Mouse (Mus musculus) hindbrain, embryonic 13.5 days (tissue): Measurements from ENCODE around the gene Gfod2. TPM values are rescaled to one million over a fixed set of nuclear protein-coding genes. Genes with fewer than 3 reads are reported as not detected.

Experiments
- ATAC-seq: fragments of 200-750 bp; cut with Nextera tagmentation; 2 replicates; pipeline ENCODE4 v1.8.0; 2017; ENCODE audit warnings: moderate TSS enrichment; ENCODE audit not compliant: low FRiP score
- H3K27ac ChIP-seq: fragments of 300-500 bp; sonication (generic); 2 replicates; pipeline ENCODE4 v1.5.1; 2015; ENCODE audit warnings: inconsistent platforms, mild to moderate bottlenecking, moderate library complexity
- H3K27me3 ChIP-seq: fragments of 300-500 bp; sonication (generic); 2 replicates; pipeline ENCODE4 v1.6.1; 2015; ENCODE audit warnings: mild to moderate bottlenecking, inconsistent platforms
- H3K36me3 ChIP-seq: fragments of 300-500 bp; sonication (generic); 2 replicates; pipeline ENCODE4 v1.6.1; 2015; ENCODE audit warnings: mild to moderate bottlenecking, inconsistent platforms
- H3K4me1 ChIP-seq: fragments of 300-500 bp; sonication (generic); replicated peaks from 2 replicates; pipeline ENCODE4 v1.6.1; 2015; ENCODE audit warnings: inconsistent platforms
- H3K4me2 ChIP-seq: fragments of 300-500 bp; sonication (generic); 2 replicates; pipeline ENCODE4 v1.6.1; 2015; ENCODE audit warnings: inconsistent platforms, mild to moderate bottlenecking, moderate library complexity
- H3K4me3 ChIP-seq: fragments of 300-500 bp; sonication (generic); 2 replicates; pipeline ENCODE4 v1.5.1; 2015; ENCODE audit warnings: mild to moderate bottlenecking, inconsistent platforms
- H3K9ac ChIP-seq: fragments of 300-500 bp; sonication (generic); 2 replicates; pipeline ENCODE4 v1.6.1; 2015; ENCODE audit warnings: mild to moderate bottlenecking, inconsistent platforms
- H3K9me3 ChIP-seq: fragments of 300-500 bp; sonication (generic); 2 replicates; pipeline ENCODE4 v1.6.1; 2016; ENCODE audit warnings: inconsistent platforms
- WGBS: fragments of 180-500 bp; shearing (Covaris S2); methylation state at CpG from one replicate; pipeline ENCODE4 v1.1.7; 2015; 5-methylcytosine and 5-hydroxymethylcytosine counted together
- polyA plus RNA-seq: library from polyadenylated mRNA; unstranded; fragments of >200 nt; fragmentation: Nextera tagmentation; extraction: Ambion mirVana; gene quantifications from 2 replicates; pipeline ENCODE4 v1.2.1, GENCODE M21; 2015

Gene Gfod2
- polyA plus RNA-seq, 1 experiment from 2014 or later = 90.7 TPM

- WGBS = 79% methylated on average over 2 of the region's 2 CpGs
- H3K27ac ChIP-seq = no peak overlapping the region
- H3K27me3 ChIP-seq = no peaks in the 10 kb centered on the region
- no peaks in the 10 kb centered on the region for H3K9me3 ChIP-seq
- no peak overlapping the region for H3K4me3 ChIP-seq
- H3K4me2 ChIP-seq = no peak overlapping the region
- no peak for ATAC-seq
- H3K4me1 ChIP-seq = peaks cover 72% of the 10 kb centered on the region
- H3K9ac ChIP-seq = no peak overlapping the region
- peaks cover 4% of the 10 kb centered on the region; the same call in 1 of the 2 replicates for H3K36me3 ChIP-seq
Measured at GRCm38 (mm10) chr8:105753916-105754315, 4.5 kb downstream of the Gfod2 start.

- Histone ChIP-seq H3K4me2 (peak overlapping the region; percentile 40), H3K4me1 (peaks cover 68% of the 10 kb centered on the region), H3K4me3 (peak overlapping the region; percentile 16), H3K9me3 (no peaks in the 10 kb centered on the region), H3K27ac (peak overlapping the region; percentile 72), H3K9ac (peak overlapping the region; percentile 58; the same call in 1 of the 2 replicates), H3K36me3 (peaks cover 4% of the 10 kb centered on the region; the same call in 1 of the 2 replicates), H3K27me3 (no peaks in the 10 kb centered on the region)
- WGBS = 15% methylated on average over 11 of the region's 11 CpGs
- ATAC-seq = peak; percentile 36; the same call in 1 of the 2 replicates
Measured at GRCm38 (mm10) chr8:105750606-105751005, 7.9 kb downstream of the Gfod2 start.

DNA sequence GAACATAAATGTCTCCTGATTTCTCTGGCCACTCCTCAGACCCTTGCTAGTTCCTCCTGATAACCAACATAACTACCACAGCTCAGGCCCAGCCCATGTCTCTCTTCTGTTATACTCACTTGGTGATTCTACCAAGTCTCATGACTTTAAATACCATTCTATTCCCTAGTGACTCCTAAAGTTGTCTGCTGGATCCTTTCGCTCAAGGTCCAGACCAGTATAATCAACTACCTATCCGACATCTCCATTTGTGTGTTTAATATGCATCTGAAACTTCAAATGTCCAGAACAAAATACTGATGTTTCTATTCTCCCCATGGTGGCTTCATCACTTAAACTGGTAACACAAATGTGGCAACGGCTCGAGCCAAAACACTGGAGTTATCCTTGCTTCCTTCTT lies 15.2 kb downstream of the Gfod2 start:
- 91% methylated on average over 4 of the region's 4 CpGs for WGBS
- H3K4me2 ChIP-seq = no peak overlapping the region
- H3K4me1 ChIP-seq = peaks cover 10% of the 10 kb centered on the region
- peaks cover 5% of the 10 kb centered on the region; the same call in 1 of the 2 replicates for H3K36me3 ChIP-seq
- H3K9ac ChIP-seq = no peak overlapping the region
- no peak overlapping the region for H3K27ac ChIP-seq
- no peaks in the 10 kb centered on the region for H3K27me3 ChIP-seq
- ATAC-seq = no peak
- H3K4me3 ChIP-seq = no peak overlapping the region
- no peaks in the 10 kb centered on the region for H3K9me3 ChIP-seq

GRCm38 (mm10) chr8:105739216-105739615 lies 19.2 kb downstream of the Gfod2 start:
- Histone ChIP-seq H3K4me1 (no peaks in the 10 kb centered on the region; the same call in 1 of the 2 replicates), H3K36me3 (peaks cover 9% of the 10 kb centered on the region; the same call in 1 of the 2 replicates), H3K4me2 (no peak overlapping the region), H3K4me3 (no peak overlapping the region), H3K27me3 (no peaks in the 10 kb centered on the region), H3K9me3 (no peaks in the 10 kb centered on the region), H3K27ac (no peak overlapping the region), H3K9ac (no peak overlapping the region)
- WGBS = 95% methylated on average over 5 of the region's 5 CpGs
- ATAC-seq = no peak

GRCm38 (mm10) chr8:105732186-105732585 lies 26.3 kb downstream of the Gfod2 start:
- 95% methylated on average over 5 of the region's 5 CpGs for WGBS
- Histone ChIP-seq H3K4me3 (no peak overlapping the region), H3K9me3 (no peaks in the 10 kb centered on the region), H3K4me1 (no peaks in the 10 kb centered on the region; the same call in 1 of the 2 replicates), H3K9ac (no peak overlapping the region), H3K36me3 (peaks cover 29% of the 10 kb centered on the region), H3K27me3 (no peaks in the 10 kb centered on the region), H3K4me2 (no peak overlapping the region), H3K27ac (no peak overlapping the region)
- ATAC-seq = no peak

DNA sequence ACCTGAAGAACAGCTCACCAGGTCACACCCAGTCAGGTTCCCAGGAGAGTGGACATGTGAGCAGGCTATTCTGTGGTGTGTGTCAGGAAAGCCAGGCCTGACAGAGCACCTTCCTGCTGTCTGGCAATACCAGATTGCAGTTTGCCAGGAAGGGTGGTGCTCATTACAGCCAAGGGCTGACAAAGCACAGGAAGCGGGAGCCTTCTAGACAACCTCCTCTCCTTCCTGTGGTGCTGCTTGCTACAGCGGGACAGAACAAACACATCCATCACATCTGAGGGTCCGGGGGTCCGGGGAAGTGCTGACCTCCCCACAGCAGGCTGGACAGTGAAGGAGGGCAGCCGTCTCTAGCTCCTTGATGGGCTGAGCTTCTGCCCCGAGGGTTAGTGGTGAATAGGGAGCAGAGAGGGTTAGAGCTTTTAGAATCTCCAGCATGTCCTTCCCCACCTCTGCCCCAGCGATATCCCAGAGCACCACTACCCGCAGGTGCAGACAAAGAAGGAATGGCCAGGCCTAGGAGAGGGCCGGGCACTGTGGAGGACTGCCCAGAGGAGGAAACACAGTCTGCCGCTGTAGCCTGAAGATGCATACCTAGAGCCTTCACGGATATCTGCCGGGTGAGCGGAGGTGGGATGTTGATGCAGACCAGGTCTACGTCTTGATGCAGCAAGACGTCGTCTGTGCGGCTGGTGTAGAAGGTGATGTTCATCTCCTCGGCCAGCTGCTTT lies 30.9 kb downstream of the Gfod2 start:
- no peak overlapping the region for H3K4me2 ChIP-seq
- H3K4me1 ChIP-seq = no peaks in the 10 kb centered on the region
- ATAC-seq = no peak
- H3K36me3 ChIP-seq = peaks cover 64% of the 10 kb centered on the region
- H3K4me3 ChIP-seq = no peak overlapping the region
- H3K9ac ChIP-seq = no peak overlapping the region
- H3K27ac ChIP-seq = peak overlapping the region; percentile 44; the same call in 1 of the 2 replicates
- no peaks in the 10 kb centered on the region for H3K27me3 ChIP-seq
- no peaks in the 10 kb centered on the region for H3K9me3 ChIP-seq
- 90% methylated on average over 18 of the region's 18 CpGs for WGBS

DNA sequence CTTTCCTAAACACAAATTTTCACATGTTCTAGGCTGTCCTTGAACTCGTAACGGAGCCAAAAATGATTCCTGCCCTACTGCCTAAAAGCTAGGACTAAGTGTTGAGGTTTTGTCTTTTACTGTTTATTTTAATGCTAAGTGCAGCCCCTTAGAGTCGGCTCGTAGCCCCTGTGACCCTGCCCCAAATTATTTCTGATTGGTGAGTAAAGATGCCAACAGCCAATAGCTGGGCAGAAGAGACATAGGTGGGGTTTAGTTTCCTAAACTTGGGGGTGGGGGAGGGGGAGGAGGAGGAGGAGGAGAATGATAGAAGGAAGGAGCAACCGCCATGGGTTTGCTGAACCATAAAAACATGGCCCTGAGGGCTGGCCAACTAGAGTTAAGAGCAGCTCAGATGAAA lies 32.7 kb downstream of the Gfod2 start:
- no peak for ATAC-seq
- Histone ChIP-seq H3K27ac (no peak overlapping the region), H3K9ac (no peak overlapping the region), H3K9me3 (no peaks in the 10 kb centered on the region), H3K4me2 (no peak overlapping the region), H3K4me3 (no peak overlapping the region), H3K27me3 (no peaks in the 10 kb centered on the region), H3K36me3 (peaks cover 74% of the 10 kb centered on the region), H3K4me1 (no peaks in the 10 kb centered on the region)
- 87% methylated on average over 5 of the region's 5 CpGs for WGBS

DNA sequence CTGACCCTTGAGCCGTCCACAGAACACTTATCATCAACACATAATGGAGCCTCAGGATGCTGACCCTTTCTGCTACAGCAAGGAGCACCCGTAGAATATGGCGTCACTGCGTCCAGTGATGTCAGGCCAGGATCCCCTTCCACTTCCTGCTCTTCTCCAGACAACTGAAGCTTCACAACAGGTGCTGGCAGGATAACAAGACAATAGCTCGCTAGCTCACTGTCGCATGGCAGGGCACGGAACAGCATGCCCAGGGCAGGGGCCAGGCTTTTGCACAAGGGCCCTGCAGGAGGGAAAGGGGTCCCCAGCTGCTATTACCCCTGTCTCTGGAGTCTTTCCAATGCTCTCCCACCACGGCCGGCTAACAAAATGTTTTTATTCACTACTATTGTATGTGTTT lies 35.6 kb downstream of the Gfod2 start:
- no peak for ATAC-seq

DNA sequence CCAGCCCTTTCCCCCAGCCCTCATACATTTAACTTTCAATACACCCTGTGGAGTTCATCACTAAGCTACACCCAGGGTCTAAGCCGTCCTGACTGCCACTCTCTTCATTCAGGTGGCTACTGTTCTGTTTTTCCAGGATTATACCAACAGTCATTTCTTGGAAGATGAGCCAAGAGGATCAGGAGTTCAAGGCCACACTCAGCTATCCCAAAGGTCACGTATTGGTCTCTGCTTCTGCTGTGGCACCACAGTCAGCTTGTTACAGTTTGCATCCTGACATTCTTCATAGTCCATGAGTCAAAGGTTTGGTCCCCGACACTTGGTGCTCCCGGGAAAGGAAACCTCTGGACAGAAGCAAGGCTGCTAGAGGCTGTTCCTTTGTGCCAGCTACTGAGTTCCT lies 38.8 kb downstream of the Gfod2 start:
- no peaks in the 10 kb centered on the region for H3K9me3 ChIP-seq
- no peak overlapping the region for H3K9ac ChIP-seq
- H3K27me3 ChIP-seq = no peaks in the 10 kb centered on the region
- no peak overlapping the region for H3K4me2 ChIP-seq
- H3K27ac ChIP-seq = no peak overlapping the region
- 91% methylated on average over 4 of the region's 4 CpGs for WGBS
- no peak for ATAC-seq
- no peaks in the 10 kb centered on the region for H3K4me1 ChIP-seq
- no peak overlapping the region for H3K4me3 ChIP-seq
- H3K36me3 ChIP-seq = peaks cover 68% of the 10 kb centered on the region

More for the DNA sequence above, 35.6 kb downstream of the Gfod2 start:
- H3K36me3 ChIP-seq = peaks cover 66% of the 10 kb centered on the region
- H3K9me3 ChIP-seq = no peaks in the 10 kb centered on the region
- no peaks in the 10 kb centered on the region for H3K27me3 ChIP-seq
- H3K4me2 ChIP-seq = no peak overlapping the region
- WGBS = 88% methylated on average over 9 of the region's 9 CpGs
- H3K9ac ChIP-seq = no peak overlapping the region
- no peak overlapping the region for H3K27ac ChIP-seq
- no peaks in the 10 kb centered on the region for H3K4me1 ChIP-seq
- no peak overlapping the region for H3K4me3 ChIP-seq

GRCm38 (mm10) chr8:105716302-105716945 lies 42.0 kb downstream of the Gfod2 start:
- Histone ChIP-seq H3K4me2 (no peak overlapping the region), H3K27me3 (no peaks in the 10 kb centered on the region), H3K4me3 (no peak overlapping the region), H3K27ac (no peak overlapping the region), H3K4me1 (no peaks in the 10 kb centered on the region), H3K36me3 (peaks cover 47% of the 10 kb centered on the region), H3K9ac (no peak overlapping the region), H3K9me3 (no peaks in the 10 kb centered on the region)
- ATAC-seq = no peak
- WGBS = 95% methylated on average over 15 of the region's 15 CpGs

- no peak overlapping the region for H3K4me2 ChIP-seq
- H3K9me3 ChIP-seq = no peaks in the 10 kb centered on the region
- peak overlapping the region; percentile 35 for H3K27ac ChIP-seq
- no peaks in the 10 kb centered on the region for H3K4me1 ChIP-seq
- no peak overlapping the region for H3K4me3 ChIP-seq
- H3K27me3 ChIP-seq = no peaks in the 10 kb centered on the region
- ATAC-seq = no peak
- no peak overlapping the region for H3K9ac ChIP-seq
- H3K36me3 ChIP-seq = peaks cover 37% of the 10 kb centered on the region
- WGBS = 81% methylated on average over 6 of the region's 6 CpGs
Measured at GRCm38 (mm10) chr8:105715042-105715441, 43.4 kb downstream of the Gfod2 start.

DNA sequence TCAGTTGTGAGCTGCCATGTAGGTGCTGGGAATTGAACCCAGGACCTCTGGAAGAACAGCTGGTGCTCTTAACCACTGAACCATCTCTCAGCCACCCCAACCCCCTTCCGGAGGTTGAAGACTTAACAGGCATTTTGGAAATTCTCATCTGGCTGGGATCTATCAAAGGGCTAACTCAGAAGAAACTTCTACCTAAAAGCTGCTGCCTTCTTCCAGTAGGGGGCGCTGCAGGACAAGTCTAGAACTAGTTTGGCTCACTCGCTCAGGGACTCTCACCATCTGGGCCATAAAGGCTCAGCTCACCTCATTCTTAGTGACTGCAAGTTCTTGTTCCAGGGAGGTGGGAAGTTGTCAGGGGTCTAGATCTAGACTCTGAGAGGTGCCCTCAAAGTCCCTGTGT lies 44.3 kb downstream of the Gfod2 start:
- Histone ChIP-seq H3K4me3 (no peak overlapping the region), H3K36me3 (peaks cover 32% of the 10 kb centered on the region), H3K4me1 (no peaks in the 10 kb centered on the region), H3K4me2 (no peak overlapping the region), H3K9me3 (no peaks in the 10 kb centered on the region), H3K9ac (no peak overlapping the region), H3K27ac (no peak overlapping the region), H3K27me3 (no peaks in the 10 kb centered on the region)
- 0 out of 2 replicates have a peak, but pooled peaks have one; percentile 31 for ATAC-seq
- 15% methylated on average over 3 of the region's 3 CpGs for WGBS
